Mouse (Mus musculus) lung, postnatal 0 days (tissue): Measurements from ENCODE around the gene Slc4a3.

Experiments used
- CTCF ChIP-seq: IDR thresholded peaks from 2 replicates; pipeline ENCODE4 v1.5.1; 2016; ENCODE audit warnings: antibody characterized with exemption, mild to moderate bottlenecking
- EP300 ChIP-seq: IDR thresholded peaks from 2 replicates; pipeline ENCODE4 v1.6.1; 2016; ENCODE audit warnings: antibody characterized with exemption, mild to moderate bottlenecking, control low read depth

DNA sequence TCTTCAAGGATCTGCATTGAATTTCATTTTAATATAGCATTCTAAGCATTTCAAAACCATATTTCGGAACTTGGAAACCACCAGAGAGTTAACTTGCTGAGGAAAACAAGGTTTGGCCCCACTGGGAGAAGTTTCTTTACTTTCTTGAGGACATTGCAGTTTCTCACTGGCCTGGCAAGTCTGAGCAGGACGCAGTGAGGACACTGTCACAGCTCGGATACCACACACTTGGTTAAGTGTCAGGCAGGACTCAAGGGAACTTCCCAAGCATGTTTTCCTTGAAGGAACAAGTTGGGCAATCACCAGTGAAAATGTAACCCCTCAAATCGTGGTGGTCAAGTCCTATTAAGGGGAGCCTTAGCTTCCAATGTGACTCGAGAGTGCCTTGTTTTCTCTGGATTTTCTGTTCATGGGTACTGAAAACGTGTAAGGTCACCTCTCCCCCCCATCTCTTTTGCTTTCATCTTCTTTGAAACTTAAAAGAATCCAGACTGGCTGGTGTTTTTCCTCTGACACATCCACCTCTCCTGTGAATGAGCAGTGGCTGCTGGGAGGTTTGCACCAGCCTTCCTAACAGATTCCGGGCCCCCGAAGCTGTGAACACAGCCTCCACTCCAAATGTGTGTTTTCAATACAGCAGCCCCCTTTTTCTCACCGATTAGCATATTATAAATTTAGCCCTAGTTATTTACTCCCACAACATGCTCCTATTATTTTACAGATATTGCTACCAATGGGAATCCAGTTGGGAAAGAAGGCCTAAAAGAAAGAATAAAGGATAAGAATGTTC is 41.6 kb upstream of the Slc4a3 start:
- TF ChIP-seq CTCF (no peak), EP300 (no peak)
